Mouse (Mus musculus): Measurements from ENCODE around the gene Dock10.

The Dock10 gene

DNA sequence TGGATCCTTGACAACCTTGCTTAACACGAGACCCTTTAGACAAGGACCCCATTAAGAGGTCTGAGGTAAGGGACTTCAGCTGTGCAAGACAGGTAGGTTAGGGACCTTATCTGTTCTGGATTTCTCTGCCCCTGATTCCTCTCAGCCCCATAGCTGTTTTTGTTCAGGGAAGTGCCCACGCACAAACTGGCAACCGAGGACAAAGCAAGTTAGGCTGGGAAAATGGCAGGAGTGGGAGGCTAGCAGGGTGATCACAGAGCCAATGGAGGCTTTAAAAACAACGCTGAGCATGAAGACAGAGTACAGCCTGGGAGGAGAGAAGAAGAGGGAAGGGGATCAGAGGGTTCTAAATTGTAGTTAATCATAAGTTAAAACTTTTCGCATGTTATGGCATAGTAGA lies 141.7 kb downstream of the Dock10 start:
- DNase-seq (ENCODE audit: low read depth, low spot score), result no peak

GRCm38 (mm10) chr1:80614750-80615149 lies 143.6 kb downstream of the Dock10 start:
- DNase-seq (ENCODE audit: low read depth, low spot score), result no peak

DNA sequence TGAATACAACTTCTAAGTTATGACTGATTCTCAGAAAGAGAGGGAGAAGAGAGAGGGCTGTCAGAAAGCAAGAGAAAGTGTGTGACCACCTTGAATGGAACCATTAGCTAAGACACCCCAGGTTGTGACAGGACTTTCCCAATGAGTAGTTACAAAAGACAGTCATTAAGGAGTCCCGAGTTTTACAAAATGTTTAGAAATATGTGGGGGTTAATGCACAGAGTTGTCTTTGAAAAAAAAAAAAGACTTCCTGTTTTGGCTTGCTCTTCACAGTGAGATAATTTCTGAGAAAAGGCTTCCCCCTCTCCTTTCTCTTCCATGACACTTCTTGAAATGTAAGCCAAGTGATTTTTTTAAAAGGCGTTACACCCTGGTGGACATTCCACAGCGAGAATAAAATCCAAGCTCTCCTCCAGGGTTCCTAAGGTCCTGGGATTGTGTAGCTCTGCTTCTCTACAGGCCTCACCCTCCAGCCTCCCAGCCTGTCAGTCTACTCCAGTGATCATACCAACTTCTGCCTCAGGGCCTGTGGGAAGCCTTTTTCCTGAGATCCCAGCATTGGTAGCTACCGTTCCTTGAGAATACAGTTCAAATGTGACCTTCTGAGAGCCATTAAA lies 144.8 kb downstream of the Dock10 start:
- DNase-seq (ENCODE audit: low read depth, low spot score), result no peak

DNA sequence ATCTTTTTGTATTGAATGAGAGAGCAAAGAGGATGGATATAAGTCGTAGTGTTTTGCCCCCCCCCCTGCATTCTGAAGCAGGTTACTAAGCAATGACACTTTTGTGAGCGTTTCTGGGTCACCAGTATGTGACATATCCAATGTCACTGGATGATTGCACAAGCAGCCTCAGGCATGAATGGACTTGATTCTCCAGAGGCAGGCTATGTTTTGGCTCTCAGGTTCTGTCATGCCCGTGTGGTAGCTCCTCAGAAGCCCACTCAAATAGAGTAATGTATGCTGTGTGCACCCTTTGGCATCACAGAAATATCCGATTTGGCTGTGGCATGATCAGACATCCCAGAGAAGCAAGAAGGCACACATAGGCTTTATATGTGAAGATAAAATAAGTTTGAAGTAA lies 150.8 kb downstream of the Dock10 start:
- no peak for DNase-seq (ENCODE audit: low read depth, low spot score)

GRCm38 (mm10) chr1:80606131-80606754 lies 152.1 kb downstream of the Dock10 start:
- no peak for DNase-seq (ENCODE audit: low read depth, low spot score)

GRCm38 (mm10) chr1:80604332-80604731 lies 154.0 kb downstream of the Dock10 start:
- no peak for DNase-seq (ENCODE audit: low read depth, low spot score)

DNA sequence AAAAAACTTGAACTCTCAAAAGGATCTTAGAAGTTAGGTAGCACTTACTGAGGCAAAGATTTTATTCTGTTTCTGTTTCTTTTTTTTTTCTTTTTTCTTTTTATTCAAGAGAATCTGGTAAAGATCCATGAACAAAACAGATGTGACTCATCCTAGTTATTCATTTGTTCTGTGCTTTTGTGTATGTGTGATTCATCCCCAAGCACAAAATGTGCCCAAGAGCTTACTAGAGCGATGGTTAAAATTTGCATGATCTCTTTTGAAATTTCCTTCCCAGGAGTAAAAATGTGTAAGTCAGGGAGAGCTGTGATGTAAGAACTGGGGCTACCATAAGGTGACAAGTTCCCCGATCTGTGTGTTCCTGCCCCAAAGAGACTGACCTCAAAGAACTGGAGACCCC lies 155.2 kb downstream of the Dock10 start:
- no peak for DNase-seq (ENCODE audit: low read depth, low spot score)

DNA sequence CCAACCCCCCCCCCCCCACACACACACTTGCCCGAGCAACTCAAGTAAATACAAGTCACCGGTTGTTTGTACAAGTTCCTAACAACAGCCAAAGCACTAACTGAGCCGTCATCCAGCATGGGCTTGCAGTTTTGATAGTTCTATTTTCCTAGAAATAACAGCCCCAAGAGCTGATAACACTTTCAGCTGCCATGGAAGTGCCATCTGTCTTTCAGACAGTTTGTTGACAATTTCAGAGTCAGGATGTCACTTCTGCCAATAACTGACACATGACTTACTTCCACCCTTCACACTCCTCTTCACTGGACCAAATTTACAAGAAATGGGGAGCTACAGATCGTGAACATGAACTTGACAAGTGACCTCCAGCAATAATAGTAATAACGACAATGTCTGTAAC lies 175.0 kb downstream of the Dock10 start:
- DNase-seq (ENCODE audit: low read depth, low spot score), result no peak

DNA sequence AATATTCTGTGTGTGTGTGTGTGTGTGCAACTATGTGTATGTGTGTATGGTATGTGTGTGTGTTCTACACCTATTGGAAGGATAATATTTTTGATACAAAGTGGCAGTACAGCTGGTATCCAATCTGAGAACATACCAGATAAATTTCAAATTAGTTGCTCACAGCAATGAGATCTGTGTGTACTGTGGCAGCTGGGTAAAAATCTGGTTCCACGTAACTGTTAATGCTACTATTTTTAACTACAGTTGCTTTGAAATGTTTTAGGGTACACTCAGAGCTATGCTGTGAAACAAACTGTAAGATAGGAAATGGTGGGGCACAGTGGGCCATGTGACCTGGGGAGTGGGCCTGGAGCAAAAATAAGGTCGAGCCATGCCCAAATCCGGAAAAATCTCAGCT lies 176.1 kb downstream of the Dock10 start:
- no peak for DNase-seq (ENCODE audit: low read depth, low spot score)

GRCm38 (mm10) chr1:80576898-80577297 lies 181.4 kb downstream of the Dock10 start:
- DNase-seq (ENCODE audit: low read depth, low spot score), result no peak

GRCm38 (mm10) chr1:80556446-80556845 lies 201.9 kb downstream of the Dock10 start:
- no peak for DNase-seq (ENCODE audit: low read depth, low spot score)

- no peak for DNase-seq (ENCODE audit: low read depth, low spot score)
Observed at GRCm38 (mm10) chr1:80541522-80541921, 216.8 kb downstream of the Dock10 start.

DNA sequence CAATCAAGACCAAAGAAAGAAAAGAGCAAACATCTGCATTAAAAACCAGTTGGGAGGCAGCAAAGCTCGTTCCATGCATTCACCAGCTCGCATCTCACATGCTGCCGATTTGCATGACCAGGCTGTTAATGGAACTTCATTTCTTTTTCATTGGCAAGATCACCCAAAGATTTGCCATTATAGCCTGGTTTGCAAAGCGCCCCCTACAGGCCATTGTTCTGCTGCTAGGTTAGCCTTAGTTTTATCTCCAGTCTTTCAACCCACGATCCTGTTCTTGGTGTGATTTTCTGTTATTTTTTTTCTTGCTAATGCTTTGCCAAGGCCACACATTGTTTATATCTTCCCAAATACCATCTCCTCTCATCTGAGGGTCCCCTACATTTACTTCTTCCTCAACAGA lies 236.1 kb downstream of the Dock10 start:
- no peak for DNase-seq (ENCODE audit: low read depth, low spot score)

GRCm38 (mm10) chr1:80520456-80520855 lies 237.9 kb downstream of the Dock10 start:
- no peak for DNase-seq (ENCODE audit: low read depth, low spot score)

DNA sequence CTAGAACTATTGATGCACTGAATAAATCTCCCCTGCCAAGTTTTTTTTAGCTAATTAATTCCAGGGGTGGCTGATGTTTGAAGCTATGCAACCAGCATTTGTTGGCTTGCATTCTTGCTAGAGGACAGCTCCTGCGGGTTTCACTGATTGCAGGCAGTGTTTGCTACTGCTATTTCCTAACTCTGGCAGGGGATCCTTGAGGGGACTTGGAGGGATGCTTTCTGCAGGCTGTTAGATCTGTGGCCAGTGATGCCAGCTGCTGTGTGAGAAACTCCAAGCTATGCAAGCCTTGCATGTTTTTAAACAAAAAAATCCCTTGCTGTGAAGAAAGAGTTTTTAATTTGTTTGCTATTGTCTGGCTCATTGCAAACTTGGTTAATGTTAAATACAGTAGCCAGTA lies 238.4 kb downstream of the Dock10 start:
- DNase-seq (ENCODE audit: low read depth, low spot score), result no peak

GRCm38 (mm10) chr1:80515836-80516235 lies 242.5 kb downstream of the Dock10 start:
- DNase-seq (ENCODE audit: low read depth, low spot score), result no peak

DNA sequence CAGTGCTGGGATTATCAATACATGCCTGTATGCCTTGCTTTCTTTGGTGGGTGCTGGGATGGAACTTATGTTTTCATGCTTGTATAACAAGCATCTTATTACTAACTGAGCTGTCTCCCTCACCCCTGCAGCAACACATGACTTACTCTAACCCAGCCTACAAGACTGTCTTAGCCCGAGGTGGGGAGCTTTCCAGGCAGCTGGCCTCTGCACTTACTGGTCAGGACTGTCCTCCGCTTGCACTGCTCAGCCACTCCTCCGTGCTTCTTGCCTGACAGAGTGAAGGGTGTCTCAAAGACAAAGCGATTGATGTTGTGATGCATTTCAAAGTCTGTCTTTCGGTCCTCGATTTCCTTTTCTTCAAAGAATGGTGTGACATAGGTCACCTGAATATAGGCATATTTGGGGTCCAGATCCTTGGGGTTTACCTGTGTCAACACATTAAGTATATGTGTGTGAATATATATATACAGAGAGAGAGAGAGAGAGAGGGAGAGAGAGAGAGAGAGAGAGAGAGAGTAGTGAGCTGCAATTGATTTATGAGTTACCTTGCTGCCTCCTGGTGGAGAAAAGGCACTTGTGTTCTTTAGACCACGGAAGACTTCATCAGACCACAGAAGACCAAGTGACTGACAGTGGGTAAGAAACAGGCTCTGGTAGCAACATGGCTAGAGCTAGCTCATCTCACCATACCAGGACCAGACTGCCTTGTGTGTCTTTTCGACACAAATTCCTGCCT lies 245.9 kb downstream of the Dock10 start:
- no peak for DNase-seq (ENCODE audit: low read depth, low spot score)

GRCm38 (mm10) chr1:80504757-80505156 lies 253.6 kb downstream of the Dock10 start:
- no peak for DNase-seq (ENCODE audit: low read depth, low spot score)

DNA sequence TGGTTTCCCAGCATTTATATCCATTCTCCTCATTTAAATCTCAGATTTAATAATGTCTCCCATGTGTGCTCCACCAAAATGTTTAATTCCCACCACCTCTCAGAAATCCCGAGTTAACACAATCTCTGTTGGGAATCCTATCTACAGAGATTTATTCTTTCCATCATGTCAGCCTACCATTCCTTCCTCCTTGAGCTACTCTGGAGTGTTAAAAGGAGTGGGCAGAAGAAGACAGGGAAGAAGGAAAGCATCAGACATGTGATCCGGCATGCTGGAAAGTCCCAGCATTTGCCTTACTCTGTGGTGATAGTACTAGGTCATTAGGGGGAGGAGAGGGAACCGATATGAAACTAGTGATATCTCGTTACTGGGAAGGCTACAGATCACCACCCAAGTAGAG lies 254.2 kb downstream of the Dock10 start:
- DNase-seq (ENCODE audit: low read depth, low spot score), result no peak

- DNase-seq (ENCODE audit: low read depth, low spot score), result no peak
Observed at GRCm38 (mm10) chr1:80502456-80503165, 255.7 kb downstream of the Dock10 start.

DNA sequence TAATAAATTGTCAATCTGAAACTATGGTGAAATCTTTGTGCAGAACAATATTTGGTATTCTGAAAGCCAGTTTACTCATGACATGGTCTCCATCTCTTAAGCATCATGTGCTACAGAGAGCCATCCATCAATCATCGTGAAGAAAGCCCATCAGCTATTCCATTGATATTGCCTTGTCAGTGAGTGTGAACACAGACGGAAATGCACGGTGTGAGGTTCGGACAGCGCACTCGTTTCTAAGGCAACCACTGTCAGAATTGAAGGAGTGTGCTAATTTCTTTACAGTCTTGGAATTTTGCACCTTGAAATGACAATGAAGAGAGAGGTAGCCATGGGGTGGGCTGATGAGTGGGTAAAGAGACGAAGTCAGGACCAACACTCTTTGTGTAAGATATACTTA lies 259.1 kb downstream of the Dock10 start:
- no peak for DNase-seq (ENCODE audit: low read depth, low spot score)

DNA sequence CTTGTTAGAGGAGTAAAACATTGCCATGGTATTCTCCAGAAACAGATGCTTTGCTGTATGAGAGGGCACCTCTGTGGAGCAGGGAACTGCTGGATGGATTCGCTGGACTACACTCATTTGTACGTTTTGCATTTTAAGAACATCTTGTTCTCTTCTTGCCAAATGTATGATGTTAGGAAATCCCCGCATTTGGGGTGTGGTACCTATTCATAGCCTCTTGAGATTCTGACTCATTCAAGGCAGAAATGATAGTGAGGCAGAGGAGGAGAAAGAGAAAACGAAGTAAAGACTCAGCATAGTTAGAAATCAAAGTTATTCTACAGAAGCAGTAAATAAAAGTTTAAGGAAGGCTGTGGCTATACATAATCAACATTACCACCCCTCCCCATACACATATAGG lies 262.0 kb downstream of the Dock10 start:
- no peak for DNase-seq (ENCODE audit: low read depth, low spot score)
